ENCODE assay signal across 30 mouse cellular contexts in genomic region chr3:107848126-107848525, GRCm38 (mm10). TPM values are rescaled to one million over a fixed set of nuclear protein-coding genes. Genes with fewer than 3 reads are reported as not detected.
A peak's percentile ranks its signal among the peaks of the same experiment; 100 is the strongest.
DNase-seq lines count a peak whose midpoint lies in the region; ATAC-seq and TF ChIP-seq lines count a peak whose summit lies in the region.
"Had no signal": no experiment of that assay in that cellular context is flagged by ENCODE, and none has a peak within 500 bp of the region (broad histone marks: within the 10 kb centered on the region; RNA-seq: fewer than 3 reads in every experiment).

No protein-coding gene starts in this region.

- WGBS in neural tube, embryonic 13.5 days: 36% methylated on average over 4 of the region's 4 CpGs
- WGBS in intestine, postnatal 0 days: 51% methylated on average over 4 of the region's 4 CpGs
- WGBS in small intestine, adult 2 months: 72% methylated on average over 4 of the region's 4 CpGs

- TF ChIP-seq POLR2A in small intestine, adult 2 months (IDR thresholded peaks at IDR 0.05; ENCODE audit: low read depth, low read length): no peak

- peak overlapping the region; percentile 18; the same call in 1 of the 2 replicates for H3K9ac ChIP-seq in neural tube, embryonic 13.5 days
- H3K9ac ChIP-seq in intestine, postnatal 0 days (ENCODE audit: low read depth, low read length): 0 out of 2 replicates have a peak overlapping the region, but pooled peaks have one; percentile 11
- H3K9ac ChIP-seq: heart, embryonic 13.5 days; hindbrain, embryonic 15.5 days; liver, postnatal 0 days; midbrain, embryonic 15.5 days had no signal

- H3K4me2 ChIP-seq in neural tube, embryonic 13.5 days: no peak overlapping the region
- H3K4me2 ChIP-seq in intestine, postnatal 0 days (replicated peaks; ENCODE audit: low read depth): no peak overlapping the region
- H3K4me2 ChIP-seq: heart, embryonic 13.5 days; hindbrain, embryonic 15.5 days; midbrain, embryonic 15.5 days had no signal

- intact Hi-C loops in gastrocnemius, adult 2 months (cut with DNase I): no loop called here

- no peak for TF ChIP-seq CTCF in gastrocnemius, adult 2 months (IDR thresholded peaks at IDR 0.05)
- no peak for TF ChIP-seq CTCF in intestine, postnatal 0 days (IDR thresholded peaks at IDR 0.05; ENCODE audit: low read depth)
- no peak for TF ChIP-seq CTCF in small intestine, adult 2 months (IDR thresholded peaks at IDR 0.05; ENCODE audit: extremely low read depth, insufficient read length, insufficient replicate concordance, low read depth, low read length)

- H3K27ac ChIP-seq in gastrocnemius, adult 2 months: 0 out of 2 replicates have a peak overlapping the region, but pooled peaks have one; percentile 24
- no peak overlapping the region for H3K27ac ChIP-seq in neural tube, embryonic 13.5 days (replicated peaks)
- H3K27ac ChIP-seq in intestine, postnatal 0 days (ENCODE audit: low read depth, low read length): no peak overlapping the region
- H3K27ac ChIP-seq in small intestine, adult 2 months (ENCODE audit: insufficient read depth, low read depth, low read length): peak overlapping the region; percentile 13; the same call in 1 of the 2 replicates
- H3K27ac ChIP-seq: heart, embryonic 13.5 days; hindbrain, embryonic 15.5 days; kidney, postnatal 0 days; midbrain, embryonic 15.5 days had no signal

- H3K36me3 ChIP-seq in neural tube, embryonic 13.5 days: no peaks in the 10 kb centered on the region
- H3K36me3 ChIP-seq in intestine, postnatal 0 days (ENCODE audit: control insufficient read depth, insufficient read depth): no peaks in the 10 kb centered on the region
- no peaks in the 10 kb centered on the region for H3K36me3 ChIP-seq in small intestine, adult 2 months (ENCODE audit: control insufficient read depth, insufficient read depth, low read length)
- H3K36me3 ChIP-seq: G1E; heart, embryonic 13.5 days; hindbrain, embryonic 15.5 days; midbrain, embryonic 15.5 days had no signal

- no peak for ATAC-seq in neural tube, embryonic 13.5 days (ENCODE audit: low read depth)
- ATAC-seq in intestine, postnatal 0 days: no peak
- ATAC-seq: liver, postnatal 0 days; midbrain, embryonic 15.5 days had no signal

- H3K9me3 ChIP-seq in neural tube, embryonic 13.5 days: no peaks in the 10 kb centered on the region
- no peaks in the 10 kb centered on the region for H3K9me3 ChIP-seq in intestine, postnatal 0 days (ENCODE audit: control insufficient read depth)
- H3K9me3 ChIP-seq: G1E; heart, embryonic 13.5 days; hindbrain, embryonic 15.5 days; midbrain, embryonic 15.5 days had no signal

- H3K27me3 ChIP-seq in neural tube, embryonic 13.5 days: no peaks in the 10 kb centered on the region
- no peaks in the 10 kb centered on the region for H3K27me3 ChIP-seq in intestine, postnatal 0 days (replicated peaks; ENCODE audit: control insufficient read depth, insufficient read depth, low read length)
- H3K27me3 ChIP-seq in small intestine, adult 2 months (ENCODE audit: control insufficient read depth, insufficient read depth, low read length): no peaks in the 10 kb centered on the region
- H3K27me3 ChIP-seq: heart, embryonic 13.5 days; hindbrain, embryonic 15.5 days; midbrain, embryonic 15.5 days had no signal

- H3K4me1 ChIP-seq in neural tube, embryonic 13.5 days (replicated peaks): peaks cover 44% of the 10 kb centered on the region
- H3K4me1 ChIP-seq in intestine, postnatal 0 days (replicated peaks; ENCODE audit: control insufficient read depth, insufficient read depth, low read length): no peaks in the 10 kb centered on the region
- H3K4me1 ChIP-seq in small intestine, adult 2 months (ENCODE audit: control insufficient read depth, insufficient read depth, insufficient read length, low read length): peaks cover 14% of the 10 kb centered on the region

- no peak for DNase-seq in gastrocnemius, adult 2 months
- no peak for DNase-seq in gastrocnemius, postnatal 4 days (ENCODE audit: low spot score in 2 of 2)
- DNase-seq in neural tube, embryonic 10.5 days (ENCODE audit: extremely low spot score, low spot score): no peak
- no peak for DNase-seq in embryo, embryonic 10 days (ENCODE audit: low spot score)
- DNase-seq in c-Kit-positive CD71-positive TER-119-positive erythroid progenitor cells, embryonic 14.5 days (ENCODE audit: low spot score): no peak
- DNase-seq: adrenal gland, postnatal 14 days; cerebellum, adult 11-12 months; cerebellum, postnatal 25 days; kidney, adult 11 months; liver, postnatal 0 days; lung, postnatal 14 days; thymus, postnatal 14 days had no signal

- H3K4me3 ChIP-seq in gastrocnemius, adult 2 months: no peak overlapping the region
- no peak overlapping the region for H3K4me3 ChIP-seq in neural tube, embryonic 13.5 days
- no peak overlapping the region for H3K4me3 ChIP-seq in intestine, postnatal 0 days (ENCODE audit: low read depth, low read length)
- no peak overlapping the region for H3K4me3 ChIP-seq in small intestine, adult 2 months (ENCODE audit: low read depth, low read length)
- H3K4me3 ChIP-seq: erythroblast, embryonic 14.5 days; heart, embryonic 13.5 days; hindbrain, embryonic 15.5 days; midbrain, embryonic 15.5 days; myocyte had no signal

RNA-seq across cellular contexts. Expression of gene Eps8l3, which starts 28.9 kb away (rescaled TPM):
- not detected for total RNA-seq in gastrocnemius, adult 2 months (2021)
- total RNA-seq in gastrocnemius, postnatal 4 days (2021): not detected
- polyA plus RNA-seq in neural tube, embryonic 13.5 days (2015; fragmentation: Nextera tagmentation; extraction: Ambion mirVana): not detected in 2 replicates
- polyA plus RNA-seq in intestine, postnatal 0 days (2015; fragmentation: Nextera tagmentation; extraction: Ambion mirVana): 475 and 488 TPM in 2 replicates
- polyA plus RNA-seq in small intestine, adult 2 months (2012; rRNA removed): 127 and 351 TPM in 2 replicates
- total RNA-seq: adrenal gland, postnatal 14 days; G1E; gastrocnemius, adult 18-20 months; granulocyte monocyte progenitor cell, adult 5-6 weeks; heart, postnatal 25 days; layer of hippocampus, postnatal 25 days; left cerebral cortex, postnatal 36 days; megakaryocyte, adult 5-6 weeks; neutrophil, adult 5-6 weeks had no signal
- polyA plus RNA-seq: erythroblast, embryonic 14.5 days; forebrain, embryonic 16.5 days; G1E; heart, embryonic 13.5 days; hindbrain, embryonic 15.5 days; liver, postnatal 0 days; myocyte had no signal

RNA-seq across cellular contexts. Expression of gene Gstm5, which starts 47.5 kb away (rescaled TPM):
- 10 to 100 TPM; 74.7 to 87.2 TPM for total RNA-seq in gastrocnemius, adult 2 months (2021)
- 10 to 100 TPM; 49.2 to 51.0 TPM for total RNA-seq in gastrocnemius, postnatal 4 days (2021)
- polyA plus RNA-seq in neural tube, embryonic 13.5 days (2015; fragmentation: Nextera tagmentation; extraction: Ambion mirVana): 254 and 286 TPM in 2 replicates
- 157 and 172 TPM in 2 replicates for polyA plus RNA-seq in intestine, postnatal 0 days (2015; fragmentation: Nextera tagmentation; extraction: Ambion mirVana)
- 6.6 and 11.3 TPM in 2 replicates for polyA plus RNA-seq in small intestine, adult 2 months (2012; rRNA removed)
- total RNA-seq: G1E had no signal
- polyA plus RNA-seq: G1E had no signal

Comparison
In these comparisons a context has a peak if more than half of its experiments do, and no peak if none do; other contexts are left out.
1. H3K27ac ChIP-seq: peak in gastrocnemius, adult 2 months (single experiment) and small intestine, adult 2 months (single experiment); none in neural tube, embryonic 13.5 days (single experiment) and intestine, postnatal 0 days (single experiment).
2. RNA of gene Eps8l3, which starts 28.9 kb away (polyA plus RNA-seq): 475 to 488 TPM in intestine, postnatal 0 days and 127 to 351 TPM in small intestine, adult 2 months; not detected in neural tube, embryonic 13.5 days; every median in the first group is over 100 times any median in the second.
3. RNA of gene Gstm5, which starts 47.5 kb away (polyA plus RNA-seq): 254 to 286 TPM in neural tube, embryonic 13.5 days and 157 to 172 TPM in intestine, postnatal 0 days; 6.6 to 11.3 TPM in small intestine, adult 2 months; every median in the first group is over 10 times any median in the second.